Mouse (Mus musculus) brain, embryonic 14.5 days (tissue): ENCODE measurements at regions not wholly inside any gene's neighbourhood (a gene's known extent, or its start where the extent isn't known, plus 50 kb on each side); places are given as distances from the start of the nearest gene placed in this dataset.

ENCODE experiments used
- CTCF ChIP-seq: fragments of 200-500 bp; IDR thresholded peaks from 2 replicates; pipeline ENCODE4 v1.5.1; 2012; ENCODE audit warnings: inconsistent platforms, mild to moderate bottlenecking, moderate library complexity, borderline replicate concordance; ENCODE audit not compliant: insufficient read depth, insufficient read length; ENCODE audit errors: extremely low read depth
- POLR2A ChIP-seq: fragments of 200-500 bp; IDR thresholded peaks from 2 replicates; pipeline ENCODE4 v1.6.1; 2012; ENCODE audit warnings: mild to moderate bottlenecking, inconsistent platforms, borderline replicate concordance; ENCODE audit not compliant: poor library complexity, insufficient read depth, insufficient read length, severe bottlenecking; ENCODE audit errors: extremely low read depth

GRCm38 (mm10) chr4:31642161-31642560 lies 321.7 kb upstream of the Map3k7 start:
- TF ChIP-seq CTCF (peak; percentile 62), POLR2A (no peak)
